Mouse (Mus musculus): Measurements from ENCODE around the gene Vps29.

- TF ChIP-seq CTCF (IDR thresholded peaks at IDR 0.05; ENCODE audit: low read depth, low read length) (no peak), GATA1 (IDR thresholded peaks at IDR 0.05; ENCODE audit: borderline replicate concordance, low read length) (no peak), GATA2 (IDR thresholded peaks at IDR 0.05; ENCODE audit: borderline replicate concordance, low read depth, low read length) (no peak), TAL1 (conservative IDR thresholded peaks at IDR 0.05; ENCODE audit: low read depth, low read length) (no peak)
Measured at GRCm38 (mm10) chr5:122372192-122372769, 18.1 kb downstream of the Vps29 start, which contains the start of gene Fam216a.
